In the genomic region with DNA sequence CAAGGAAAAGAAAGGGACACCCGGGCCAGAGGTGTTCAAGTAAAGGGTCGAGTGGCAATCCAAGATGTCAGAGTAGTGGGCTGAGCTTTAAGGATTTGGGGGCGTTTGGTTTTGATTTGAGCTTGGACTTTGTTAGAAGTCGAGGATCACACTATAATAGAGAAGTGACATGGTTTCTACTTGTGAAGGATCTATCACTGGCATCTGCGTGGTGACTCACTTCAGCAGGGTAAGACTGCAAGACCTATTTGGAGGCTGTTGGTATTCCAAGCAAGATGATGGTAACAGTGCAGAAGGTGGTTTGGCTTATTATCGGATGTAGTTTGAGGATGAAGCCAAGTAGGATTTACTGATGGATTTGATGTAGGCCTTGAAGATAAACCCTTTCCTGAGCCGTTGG, we compare ENCODE assay signal across 8 mouse cellular contexts. TPM values are rescaled to one million over a fixed set of nuclear protein-coding genes. Genes with fewer than 3 reads are reported as not detected.
DNase-seq lines count a peak whose midpoint lies in the region; ATAC-seq and TF ChIP-seq lines count a peak whose summit lies in the region.

No protein-coding gene starts in this region.

- TF ChIP-seq CTCF in cortical plate, adult 2 months (IDR thresholded peaks at IDR 0.05; ENCODE audit: extremely low read depth, insufficient read depth, low read length) = no peak

- no peak overlapping the region for H3K27ac ChIP-seq in kidney, embryonic 16.5 days (ENCODE audit: low read length)
- H3K27ac ChIP-seq in cortical plate, adult 2 months (ENCODE audit: insufficient read depth, low read length) = no peak overlapping the region
- no peak overlapping the region for H3K27ac ChIP-seq in intestine, embryonic 15.5 days
- H3K27ac ChIP-seq in neural tube, embryonic 15.5 days (replicated peaks) = no peak overlapping the region

- intact Hi-C loops in left cerebral cortex, postnatal 25 days (cut with DNase I) = loop anchor here (10.0 kb wide), 1 partner anchor 431 kb away; the partner anchor contains the start of gene Ccdc91
- intact Hi-C loops in gastrocnemius, postnatal 36 days (cut with DNase I) = no loop called here

- no peak for DNase-seq in kidney, adult 11 months
- DNase-seq in left cerebral cortex, postnatal 25 days (ENCODE audit: low spot score in 2 of 2) = no peak
- DNase-seq in gastrocnemius, postnatal 36 days = no peak

- peaks cover 11% of the 10 kb centered on the region; the same call in 1 of the 2 replicates for H3K36me3 ChIP-seq in kidney, embryonic 16.5 days (ENCODE audit: insufficient read depth, low read length)
- peaks cover 7% of the 10 kb centered on the region; the same call in 1 of the 2 replicates for H3K36me3 ChIP-seq in intestine, embryonic 15.5 days
- H3K36me3 ChIP-seq in neural tube, embryonic 15.5 days = peaks cover 23% of the 10 kb centered on the region

- H3K27me3 ChIP-seq in kidney, embryonic 16.5 days (ENCODE audit: insufficient read depth, low read length) = 0 out of 2 replicates have a peak, but pooled peaks cover 2% of the 10 kb centered on the region
- H3K27me3 ChIP-seq in intestine, embryonic 15.5 days (replicated peaks) = no peaks in the 10 kb centered on the region
- H3K27me3 ChIP-seq in neural tube, embryonic 15.5 days (replicated peaks) = peaks cover 6% of the 10 kb centered on the region

- no peaks in the 10 kb centered on the region for H3K9me3 ChIP-seq in kidney, embryonic 16.5 days (ENCODE audit: low read length)
- H3K9me3 ChIP-seq in intestine, embryonic 15.5 days = no peaks in the 10 kb centered on the region
- no peaks in the 10 kb centered on the region for H3K9me3 ChIP-seq in neural tube, embryonic 15.5 days (replicated peaks)

- peak overlapping the region; percentile 99 for H3K9ac ChIP-seq in kidney, embryonic 16.5 days (replicated peaks; ENCODE audit: low read length)
- H3K9ac ChIP-seq in intestine, embryonic 15.5 days = peak overlapping the region; percentile 85
- peak overlapping the region; percentile 86 for H3K9ac ChIP-seq in neural tube, embryonic 15.5 days (replicated peaks)

- H3K4me3 ChIP-seq in kidney, embryonic 16.5 days (ENCODE audit: low read length) = peak overlapping the region; percentile 90
- H3K4me3 ChIP-seq in cortical plate, adult 2 months (ENCODE audit: insufficient read depth, low read length) = peak overlapping the region; percentile 80; the same call in 1 of the 2 replicates
- H3K4me3 ChIP-seq in intestine, embryonic 15.5 days (replicated peaks) = peak overlapping the region; percentile 71
- H3K4me3 ChIP-seq in neural tube, embryonic 15.5 days (replicated peaks) = peak overlapping the region; percentile 61

- H3K4me2 ChIP-seq in kidney, embryonic 16.5 days (replicated peaks; ENCODE audit: low read depth, low read length) = peak overlapping the region; percentile 76
- peak overlapping the region; percentile 66 for H3K4me2 ChIP-seq in intestine, embryonic 15.5 days (replicated peaks)
- H3K4me2 ChIP-seq in neural tube, embryonic 15.5 days = peak overlapping the region; percentile 72

- WGBS in kidney, embryonic 16.5 days = 54% methylated on average over 7 of the region's 7 CpGs
- 42% methylated on average over 7 of the region's 7 CpGs for WGBS in intestine, embryonic 15.5 days
- WGBS in neural tube, embryonic 15.5 days = 55% methylated on average over 7 of the region's 7 CpGs

- no peak for TF ChIP-seq POLR2A in cortical plate, adult 2 months (IDR thresholded peaks at IDR 0.05; ENCODE audit: extremely low read depth, insufficient read depth, low read length)

- ATAC-seq in kidney, embryonic 16.5 days (ENCODE audit: low FRiP score, low TSS enrichment) = no peak
- ATAC-seq in intestine, embryonic 15.5 days = no peak
- no peak for ATAC-seq in neural tube, embryonic 15.5 days (ENCODE audit: low FRiP score)
- ATAC-seq in megakaryocyte-erythroid progenitor cell, adult 5-6 weeks (replicated peaks; ENCODE audit: low FRiP score, low TSS enrichment, poor library complexity, severe bottlenecking) = no peak

- peaks cover 9% of the 10 kb centered on the region for H3K4me1 ChIP-seq in kidney, embryonic 16.5 days (ENCODE audit: insufficient read depth, low read length)
- H3K4me1 ChIP-seq in cortical plate, adult 2 months (ENCODE audit: control insufficient read depth, insufficient read depth, low read length) = peaks cover 1% of the 10 kb centered on the region; the same call in 1 of the 2 replicates
- peaks cover 8% of the 10 kb centered on the region for H3K4me1 ChIP-seq in intestine, embryonic 15.5 days (replicated peaks)
- peaks cover 22% of the 10 kb centered on the region for H3K4me1 ChIP-seq in neural tube, embryonic 15.5 days

RNA-seq across cellular contexts. Expression of gene Mrps35, which starts 1.1 kb away (rescaled TPM):
- 120 and 131 TPM in 2 replicates for polyA plus RNA-seq in kidney, embryonic 16.5 days (2015; fragmentation: Nextera tagmentation; extraction: Ambion mirVana)
- polyA plus RNA-seq in cortical plate, adult 2 months (2012; rRNA removed) = 38.5 and 41.8 TPM in 2 replicates
- 149 and 153 TPM in 2 replicates for polyA plus RNA-seq in intestine, embryonic 15.5 days (2015; fragmentation: Nextera tagmentation; extraction: Ambion mirVana)
- 83.9 and 92.8 TPM in 2 replicates for polyA plus RNA-seq in neural tube, embryonic 15.5 days (2015; fragmentation: Nextera tagmentation; extraction: Ambion mirVana)
- 10 to 100 TPM; 46.3 to 49.2 TPM for total RNA-seq in left cerebral cortex, postnatal 25 days (2021)
- 94.4 and 113 TPM in 2 replicates for total RNA-seq in megakaryocyte-erythroid progenitor cell, adult 5-6 weeks (2014; fragmentation: Nextera tagmentation)
- total RNA-seq in megakaryocyte-erythroid progenitor cell, adult 5-6 weeks (2017) = 115 and 125 TPM in 2 replicates
- total RNA-seq in gastrocnemius, postnatal 36 days (2021) = 10 to 100 TPM; 40.9 to 41.0 TPM

RNA-seq across cellular contexts. Expression of gene Rep15, which starts 11.2 kb away (rescaled TPM):
- polyA plus RNA-seq in kidney, embryonic 16.5 days (2015; fragmentation: Nextera tagmentation; extraction: Ambion mirVana) = 0.85 and 1.1 TPM in 2 replicates
- 1.2 and 1.5 TPM in 2 replicates for polyA plus RNA-seq in cortical plate, adult 2 months (2012; rRNA removed)
- polyA plus RNA-seq in intestine, embryonic 15.5 days (2015; fragmentation: Nextera tagmentation; extraction: Ambion mirVana) = 5.7 and 6.7 TPM in 2 replicates
- polyA plus RNA-seq in neural tube, embryonic 15.5 days (2015; fragmentation: Nextera tagmentation; extraction: Ambion mirVana) = 0.88 and 0.95 TPM in 2 replicates
- total RNA-seq in left cerebral cortex, postnatal 25 days (2021) = 1 to 10 TPM; 1.7 to 2.2 TPM
- total RNA-seq in megakaryocyte-erythroid progenitor cell, adult 5-6 weeks (2014; fragmentation: Nextera tagmentation) = 1.0 and 1.3 TPM in 2 replicates
- total RNA-seq in megakaryocyte-erythroid progenitor cell, adult 5-6 weeks (2017) = 0.57 TPM in 1 of 2 replicates, not detected in the other
- total RNA-seq in gastrocnemius, postnatal 36 days (2021) = under 1 TPM; 0.26 to 0.49 TPM

RNA-seq across cellular contexts. Expression of gene Mansc4, which starts 43.2 kb away (rescaled TPM):
- polyA plus RNA-seq in kidney, embryonic 16.5 days (2015; fragmentation: Nextera tagmentation; extraction: Ambion mirVana) = 5.3 and 5.9 TPM in 2 replicates
- 0.26 and 0.42 TPM in 2 replicates for polyA plus RNA-seq in cortical plate, adult 2 months (2012; rRNA removed)
- 2.0 and 2.4 TPM in 2 replicates for polyA plus RNA-seq in intestine, embryonic 15.5 days (2015; fragmentation: Nextera tagmentation; extraction: Ambion mirVana)
- 1.1 and 1.2 TPM in 2 replicates for polyA plus RNA-seq in neural tube, embryonic 15.5 days (2015; fragmentation: Nextera tagmentation; extraction: Ambion mirVana)
- under 1 TPM; 0.32 to 0.48 TPM for total RNA-seq in left cerebral cortex, postnatal 25 days (2021)
- not detected in 2 replicates for total RNA-seq in megakaryocyte-erythroid progenitor cell, adult 5-6 weeks (2014; fragmentation: Nextera tagmentation)
- not detected in 2 replicates for total RNA-seq in megakaryocyte-erythroid progenitor cell, adult 5-6 weeks (2017)
- not detected for total RNA-seq in gastrocnemius, postnatal 36 days (2021)

RNA-seq across cellular contexts. Expression of gene Klhl42, which starts 47.5 kb away (rescaled TPM):
- 6.0 and 7.0 TPM in 2 replicates for polyA plus RNA-seq in kidney, embryonic 16.5 days (2015; fragmentation: Nextera tagmentation; extraction: Ambion mirVana)
- polyA plus RNA-seq in cortical plate, adult 2 months (2012; rRNA removed) = 13.6 and 13.7 TPM in 2 replicates
- 7.3 and 7.6 TPM in 2 replicates for polyA plus RNA-seq in intestine, embryonic 15.5 days (2015; fragmentation: Nextera tagmentation; extraction: Ambion mirVana)
- polyA plus RNA-seq in neural tube, embryonic 15.5 days (2015; fragmentation: Nextera tagmentation; extraction: Ambion mirVana) = 7.4 and 7.5 TPM in 2 replicates
- 10 to 100 TPM; 22.2 to 23.0 TPM for total RNA-seq in left cerebral cortex, postnatal 25 days (2021)
- total RNA-seq in megakaryocyte-erythroid progenitor cell, adult 5-6 weeks (2014; fragmentation: Nextera tagmentation) = 11.2 and 12.9 TPM in 2 replicates
- total RNA-seq in megakaryocyte-erythroid progenitor cell, adult 5-6 weeks (2017) = 7.3 and 9.1 TPM in 2 replicates
- total RNA-seq in gastrocnemius, postnatal 36 days (2021) = 1 to 10 TPM; 1.6 to 2.2 TPM
